Mouse (Mus musculus): ENCODE measurements around the gene Olfr1278. TPM values are rescaled to one million over a fixed set of nuclear protein-coding genes. Genes with fewer than 3 reads are reported as not detected.

Gene Olfr1278
- polyA plus RNA-seq, 1 experiment from 2014 or later, result not detected

Other genes starting within 250 kb of the Olfr1278 start
- gene Gm13941, start 184.2 kb upstream of the Olfr1278 start, polyA plus RNA-seq (2015; fragmentation: Nextera tagmentation; extraction: Ambion mirVana), result not detected in 2 replicates
- not detected in 2 replicates for gene Gm15130, start 137.2 kb upstream of the Olfr1278 start, polyA plus RNA-seq (2015; fragmentation: Nextera tagmentation; extraction: Ambion mirVana)
- gene 4930430A15Rik, start 60.5 kb upstream of the Olfr1278 start, polyA plus RNA-seq (2015; fragmentation: Nextera tagmentation; extraction: Ambion mirVana), result not detected in 2 replicates
- gene Olfr1275, start 54.9 kb upstream of the Olfr1278 start, polyA plus RNA-seq (2015; fragmentation: Nextera tagmentation; extraction: Ambion mirVana), result not detected in 2 replicates
- gene Olfr1276, start 35.6 kb upstream of the Olfr1278 start, polyA plus RNA-seq (2015; fragmentation: Nextera tagmentation; extraction: Ambion mirVana), result not detected in 2 replicates
- not detected in 2 replicates for gene Olfr1277, start 16.0 kb upstream of the Olfr1278 start, polyA plus RNA-seq (2015; fragmentation: Nextera tagmentation; extraction: Ambion mirVana)
- gene Olfr1279, start 10.5 kb downstream of the Olfr1278 start, polyA plus RNA-seq (2015; fragmentation: Nextera tagmentation; extraction: Ambion mirVana), result not detected in 2 replicates
- gene Olfr1280, start 23.9 kb downstream of the Olfr1278 start, polyA plus RNA-seq (2015; fragmentation: Nextera tagmentation; extraction: Ambion mirVana), result not detected in 2 replicates
- gene Olfr1281, start 36.4 kb downstream of the Olfr1278 start, polyA plus RNA-seq (2015; fragmentation: Nextera tagmentation; extraction: Ambion mirVana), result not detected in 2 replicates
- not detected in 2 replicates for gene Olfr1282, start 45.9 kb downstream of the Olfr1278 start, polyA plus RNA-seq (2015; fragmentation: Nextera tagmentation; extraction: Ambion mirVana)
- not detected in 2 replicates for gene Olfr1283, start 76.7 kb downstream of the Olfr1278 start, polyA plus RNA-seq (2015; fragmentation: Nextera tagmentation; extraction: Ambion mirVana)
- gene Olfr1284, start 85.4 kb downstream of the Olfr1278 start, polyA plus RNA-seq (2015; fragmentation: Nextera tagmentation; extraction: Ambion mirVana), result not detected in 2 replicates
- gene Olfr1286, start 133.0 kb downstream of the Olfr1278 start, polyA plus RNA-seq (2015; fragmentation: Nextera tagmentation; extraction: Ambion mirVana), result not detected in 2 replicates
- not detected in 2 replicates for gene Olfr1287, start 159.0 kb downstream of the Olfr1278 start, polyA plus RNA-seq (2015; fragmentation: Nextera tagmentation; extraction: Ambion mirVana)
- gene Olfr1288, start 184.0 kb downstream of the Olfr1278 start, polyA plus RNA-seq (2015; fragmentation: Nextera tagmentation; extraction: Ambion mirVana), result not detected in 2 replicates
- not detected in 2 replicates for gene Olfr1289, start 190.7 kb downstream of the Olfr1278 start, polyA plus RNA-seq (2015; fragmentation: Nextera tagmentation; extraction: Ambion mirVana)
- not detected in 2 replicates for gene Olfr1290, start 203.7 kb downstream of the Olfr1278 start, polyA plus RNA-seq (2015; fragmentation: Nextera tagmentation; extraction: Ambion mirVana)
- gene Olfr1291-ps1, start 207.0 kb downstream of the Olfr1278 start, polyA plus RNA-seq (2015; fragmentation: Nextera tagmentation; extraction: Ambion mirVana), result not detected in 2 replicates
- gene Olfr1293-ps, start 235.1 kb downstream of the Olfr1278 start, polyA plus RNA-seq (2015; fragmentation: Nextera tagmentation; extraction: Ambion mirVana), result not detected in 2 replicates